Mouse (Mus musculus) gastrocnemius, postnatal 36 days (tissue): ENCODE data around the gene Crybb2. TPM values are rescaled to one million over a fixed set of nuclear protein-coding genes. Genes with fewer than 3 reads are reported as not detected.

ENCODE experiments used
- DNase-seq, 2 experiments: peaks; one replicate each; pipeline ENCODE4 v3.0.0; 2022
- intact Hi-C: fragments of 180-260 bp; cut with DNase I; formaldehyde crosslinking; loops from one replicate; pipeline ENCODE4 v1.15.1; 2025
- total RNA-seq, 2 experiments: library from RNA; stranded (reverse); gene quantifications; 2 replicates each; pipeline ENCODE4 v1.2.3; 2021

Gene Crybb2
- total RNA-seq, 2 experiments from 2014 or later: not detected

DNA sequence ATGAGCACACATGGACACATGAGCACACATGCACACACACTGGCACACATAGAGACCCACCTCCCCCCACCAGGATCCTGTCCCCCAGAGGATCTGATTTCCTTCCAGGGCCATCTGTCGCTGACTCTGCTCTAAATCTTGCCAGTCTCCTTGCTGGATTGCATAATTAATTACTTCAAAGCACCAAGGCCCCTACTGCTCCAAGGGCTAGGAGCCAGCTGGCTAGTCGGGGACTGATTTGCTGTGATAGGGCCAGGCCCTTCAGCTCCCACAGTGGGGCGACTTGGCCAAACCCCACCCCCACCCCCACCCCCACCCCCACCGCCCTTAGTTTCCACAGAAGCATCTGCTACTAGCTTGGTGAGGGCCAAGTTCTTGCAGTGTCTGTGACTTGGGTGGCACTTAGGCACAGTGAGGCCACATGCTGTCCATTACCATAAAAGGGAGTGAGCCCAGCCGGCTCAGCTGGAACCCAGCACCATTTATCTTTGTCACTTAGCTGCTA, 28.3 kb downstream of the Crybb2 start:
- peak; percentile 63 to 67 for DNase-seq
- intact Hi-C loops: no loop called here

GRCm38 (mm10) chr5:113040776-113041175, 29.1 kb downstream of the Crybb2 start:
- DNase-seq: no peak
- intact Hi-C loops: no loop called here

DNA sequence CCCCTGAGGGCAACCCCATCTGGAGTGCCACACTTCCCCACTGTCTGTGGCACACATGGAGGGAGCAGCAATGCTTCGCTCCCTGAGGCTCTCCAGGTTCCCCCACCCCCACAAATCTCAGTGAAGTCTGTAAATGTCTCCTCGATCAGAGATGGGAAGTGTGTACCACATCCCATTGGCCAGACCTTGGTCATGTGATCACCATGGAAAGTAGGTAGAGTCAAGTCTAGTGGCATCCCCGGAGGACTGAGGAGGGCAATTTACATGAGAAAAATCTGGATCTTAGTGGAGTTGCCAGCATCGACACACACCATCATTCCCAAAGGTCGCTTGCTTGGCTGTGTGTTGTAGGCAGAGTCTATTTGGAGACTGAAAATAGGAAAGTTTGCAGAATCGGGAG, 31.3 kb downstream of the Crybb2 start:
- no peak for DNase-seq
- intact Hi-C loops: no loop called here

DNA sequence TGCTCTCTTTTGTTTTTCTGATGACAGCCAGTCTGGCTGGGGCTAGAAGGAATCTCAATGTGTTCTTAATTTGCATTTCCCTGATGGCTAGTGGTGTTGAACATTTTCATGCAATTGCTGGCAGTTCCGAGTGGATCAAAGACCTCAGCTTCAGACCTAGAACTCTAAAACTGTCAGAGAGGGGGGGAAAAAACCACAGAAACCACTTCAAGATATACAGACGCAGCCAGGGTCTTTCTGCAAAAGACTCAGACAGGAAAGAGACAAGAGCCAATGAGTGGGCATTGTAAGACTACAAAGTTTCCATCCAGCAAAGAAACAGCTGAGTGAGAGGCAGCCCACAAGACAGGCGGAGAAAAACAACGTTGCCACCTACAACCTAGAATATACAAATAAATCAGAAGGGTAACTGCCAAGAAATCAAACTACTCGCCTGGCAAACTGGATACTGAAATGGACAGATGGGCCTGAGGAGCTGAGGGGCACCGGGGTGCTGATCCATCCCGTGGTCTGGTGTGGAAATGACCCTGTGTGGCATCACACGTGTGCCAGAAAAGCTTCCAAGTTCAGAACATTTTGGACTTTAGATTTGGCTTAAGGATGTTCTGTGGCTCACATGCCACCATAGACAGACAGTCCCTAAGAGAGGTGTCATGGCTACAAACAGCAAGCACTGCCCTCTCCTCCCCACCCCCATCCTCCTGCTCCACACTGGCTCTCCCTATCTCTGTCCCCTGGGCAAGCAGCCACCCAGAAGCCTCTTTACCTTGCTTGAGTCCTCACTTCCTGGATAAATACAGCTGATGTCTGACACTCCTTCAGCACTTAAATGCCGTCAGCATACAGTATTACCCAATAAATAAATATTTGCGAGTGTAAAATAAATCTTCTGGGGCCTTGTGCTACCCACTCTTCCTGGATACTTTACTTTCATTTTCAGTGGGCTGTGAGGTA, 34.5 kb downstream of the Crybb2 start:
- intact Hi-C loops: no loop called here
- DNase-seq: no peak

DNA sequence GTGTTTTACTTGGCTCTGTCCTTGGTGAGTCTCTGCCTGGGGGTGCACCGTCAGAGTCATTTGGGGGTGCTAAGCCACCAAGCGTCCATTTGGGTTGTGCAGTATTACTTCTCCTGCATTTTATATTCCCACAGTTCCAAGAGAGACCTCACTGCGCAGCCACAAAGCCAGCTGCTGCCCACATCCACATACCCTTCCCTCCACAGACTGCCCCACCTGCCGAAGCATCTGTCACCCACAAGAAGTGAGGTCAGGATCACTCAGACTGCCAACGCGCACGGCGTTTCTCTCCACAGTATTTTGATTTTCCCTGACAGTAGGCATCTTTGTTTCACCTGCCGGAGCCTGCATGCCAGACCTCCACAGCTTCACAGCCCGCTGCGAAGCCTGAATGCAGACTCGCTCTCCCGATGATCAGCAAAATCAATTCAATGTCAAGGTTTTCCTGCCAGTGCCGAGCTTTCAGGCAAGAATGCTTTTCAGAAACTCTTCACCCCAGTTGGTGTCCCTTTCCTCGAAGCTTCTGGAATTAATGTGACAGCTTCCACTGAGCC, 38.6 kb downstream of the Crybb2 start:
- intact Hi-C loops: no loop called here
- DNase-seq: no peak

GRCm38 (mm10) chr5:113030082-113030481, 39.8 kb downstream of the Crybb2 start:
- intact Hi-C loops: no loop called here
- DNase-seq: no peak

GRCm38 (mm10) chr5:113026706-113027105, 43.2 kb downstream of the Crybb2 start:
- intact Hi-C loops: no loop called here
- DNase-seq: no peak

DNA sequence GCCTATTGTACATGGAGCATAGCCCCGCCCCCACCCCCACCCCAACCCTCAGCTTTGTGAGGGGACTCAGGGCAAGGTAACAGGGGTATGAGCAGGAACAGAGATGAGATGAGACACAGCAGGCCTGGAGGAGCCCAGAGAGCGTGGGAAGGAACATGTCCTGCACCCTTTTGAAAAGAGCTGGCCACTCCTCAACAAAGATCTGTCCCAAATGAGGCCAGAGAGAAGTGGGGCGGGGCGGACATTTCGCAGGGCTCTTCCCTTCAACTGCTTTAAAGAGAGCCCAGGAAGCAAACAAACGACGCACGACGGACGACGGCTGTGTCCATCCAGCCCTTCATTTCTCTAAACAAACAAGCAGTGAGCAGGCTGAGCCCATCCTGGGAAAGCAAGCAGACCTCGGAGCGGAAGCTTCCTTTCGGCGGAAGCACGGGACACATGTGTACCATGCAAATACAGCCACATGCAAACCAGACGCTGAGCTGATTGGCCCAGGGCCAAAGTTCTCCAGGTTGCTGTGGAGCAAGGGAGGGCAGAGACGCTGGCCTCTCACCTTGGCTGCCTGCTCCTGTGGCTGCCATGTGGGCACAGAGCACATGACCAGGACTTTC, 45.7 kb downstream of the Crybb2 start:
- intact Hi-C loops: no loop called here

DNA sequence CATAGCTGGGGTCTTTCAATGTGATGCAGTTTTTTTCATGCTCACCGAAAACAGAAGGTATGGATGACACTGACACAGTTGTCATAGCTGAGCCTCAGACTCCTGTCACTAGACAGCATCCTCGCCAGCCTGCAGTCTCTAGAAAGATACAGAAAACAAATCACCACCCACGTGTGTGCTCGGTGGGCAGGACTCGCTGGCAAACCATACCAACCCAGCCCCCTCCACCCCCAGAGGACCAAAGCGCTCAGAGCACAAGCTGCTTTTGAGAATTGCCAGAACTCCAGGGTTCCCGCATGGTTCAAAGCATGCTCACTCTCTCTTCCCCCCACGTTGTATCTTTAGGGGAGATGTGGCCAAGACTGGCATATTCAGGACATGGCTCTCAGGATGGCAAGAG, 51.7 kb downstream of the Crybb2 start:
- intact Hi-C loops: no loop called here
- DNase-seq: no peak

More for the DNA sequence above, 45.7 kb downstream of the Crybb2 start:
- no peak for DNase-seq

GRCm38 (mm10) chr5:113017004-113017403, 52.9 kb downstream of the Crybb2 start:
- intact Hi-C loops: no loop called here
- no peak for DNase-seq

GRCm38 (mm10) chr5:113015236-113016061, 54.5 kb downstream of the Crybb2 start, which contains the start of gene Grk3:
Gene Grk3 (minus strand): TSS chr5:113015791.
- intact Hi-C loops: no loop called here
- DNase-seq: peak; percentile 26 to 49

- peak; percentile 66 to 68 for DNase-seq
- intact Hi-C loops: no loop called here
Measured at GRCm38 (mm10) chr5:113014808-113015235, 55.1 kb downstream of the Crybb2 start.

DNA sequence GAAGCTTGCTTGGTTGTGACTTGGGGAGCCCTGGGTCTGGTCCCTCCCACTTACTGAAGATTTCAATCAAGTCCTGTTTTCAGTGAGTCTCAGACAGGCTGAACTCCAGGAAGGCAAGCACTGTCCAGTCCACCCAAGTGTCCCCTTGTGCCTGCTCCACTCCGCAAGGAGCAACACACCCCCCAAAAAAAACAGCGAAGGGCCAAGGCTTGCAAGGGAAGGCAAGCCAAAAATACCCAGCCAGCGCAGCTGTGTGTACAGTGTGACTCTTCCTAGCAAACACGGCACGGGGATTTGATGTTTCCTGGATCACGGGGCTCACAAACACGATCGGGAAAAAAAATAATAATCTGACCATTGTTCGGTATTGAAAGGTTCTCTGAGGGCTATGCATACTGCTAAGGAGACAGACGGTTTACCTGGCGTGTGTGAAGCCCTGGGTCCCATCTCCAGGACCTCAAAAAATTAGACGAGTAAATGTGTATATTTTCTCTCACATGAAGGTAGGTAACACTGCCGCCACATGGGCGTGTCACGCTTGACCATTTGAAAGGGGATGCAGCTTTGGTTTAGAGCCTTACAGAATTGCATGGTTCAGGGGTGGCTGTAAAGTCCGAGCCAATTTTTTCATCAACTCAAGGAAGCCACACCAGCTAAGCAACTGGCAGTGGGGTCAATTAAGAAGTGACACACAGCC, 55.7 kb downstream of the Crybb2 start:
- DNase-seq: no peak
- intact Hi-C loops: no loop called here

- intact Hi-C loops: no loop called here
- DNase-seq: no peak
Measured at GRCm38 (mm10) chr5:113011926-113012325, 58.0 kb downstream of the Crybb2 start.

GRCm38 (mm10) chr5:113009183-113009820, 60.6 kb downstream of the Crybb2 start:
- no peak for DNase-seq
- intact Hi-C loops: no loop called here

GRCm38 (mm10) chr5:113008496-113008895, 61.4 kb downstream of the Crybb2 start:
- DNase-seq: no peak
- intact Hi-C loops: no loop called here
